Mouse (Mus musculus) liver, adult 2 months (tissue): ENCODE data around the gene Bhlhe41. TPM values are rescaled to one million over a fixed set of nuclear protein-coding genes. Genes with fewer than 3 reads are reported as not detected.

Experiments used
- DNase-seq: peaks from one replicate; pipeline ENCODE4 v3.0.0-alpha.2; 2011; ENCODE audit warnings: low read depth, low spot score; ENCODE audit errors: extremely low read depth
- H3K27ac ChIP-seq: fragments of 200-500 bp; replicated peaks from 2 replicates; pipeline ENCODE4 v1.5.1; 2012; ENCODE audit warnings: low read depth, mild to moderate bottlenecking, control low read depth, inconsistent platforms, low read length; ENCODE audit not compliant: insufficient read depth
- H3K27me3 ChIP-seq: fragments of 200-500 bp; 2 replicates; pipeline ENCODE4 v1.6.1; 2012; ENCODE audit warnings: mild to moderate bottlenecking, moderate library complexity, low read length, inconsistent platforms; ENCODE audit not compliant: control insufficient read depth, insufficient read depth
- H3K36me3 ChIP-seq: fragments of 200-500 bp; 2 replicates; pipeline ENCODE4 v1.6.1; 2012; ENCODE audit warnings: low read length, inconsistent platforms; ENCODE audit not compliant: control insufficient read depth, insufficient read depth
- H3K4me1 ChIP-seq: fragments of 200-500 bp; 2 replicates; pipeline ENCODE4 v1.6.1; 2011; ENCODE audit warnings: low read length; ENCODE audit not compliant: control insufficient read depth, insufficient read depth
- H3K4me3 ChIP-seq: fragments of 200-500 bp; 2 replicates; pipeline ENCODE4 v1.5.1; 2011; ENCODE audit warnings: low read depth, mild to moderate bottlenecking, control low read depth, low read length, moderate library complexity; ENCODE audit not compliant: insufficient read depth
- H3K79me2 ChIP-seq: fragments of 200-500 bp; 2 replicates; pipeline ENCODE4 v1.6.1; 2012; ENCODE audit warnings: inconsistent platforms, mild to moderate bottlenecking, low read length, moderate library complexity; ENCODE audit not compliant: control insufficient read depth, insufficient read depth
- H3K9ac ChIP-seq: fragments of 200-500 bp; 2 replicates; pipeline ENCODE4 v1.6.1; 2012; ENCODE audit warnings: low read depth, mild to moderate bottlenecking, control low read depth, inconsistent platforms, low read length
- CTCF ChIP-seq: fragments of 200-500 bp; IDR thresholded peaks from 2 replicates; pipeline ENCODE4 v1.5.1; 2011; ENCODE audit warnings: low read depth, low read length, control low read depth
- POLR2A ChIP-seq: fragments of 200-500 bp; IDR thresholded peaks from 2 replicates; pipeline ENCODE4 v1.6.1; 2011; ENCODE audit warnings: low read length, control low read depth; ENCODE audit not compliant: insufficient read depth; ENCODE audit errors: extremely low read depth
- WGBS: fragments of 180-500 bp; shearing (Covaris S2); methylation state at CpG from one replicate; pipeline ENCODE4 v1.1.7; 2018; 5-methylcytosine and 5-hydroxymethylcytosine counted together
- polyA plus RNA-seq: library from polyadenylated mRNA; depleted of rRNA; stranded (reverse); fragments of >200 nt; gene quantifications from 2 replicates; pipeline ENCODE4 v1.2.3, GENCODE M21; 2012
- total RNA-seq: library from RNA; depleted of rRNA; stranded (reverse); fragments of >200 nt; gene quantifications from 2 replicates; pipeline ENCODE4 v1.2.3, GENCODE M21; 2014

Bhlhe41 gene
- total and polyA plus RNA-seq, 2 experiments = 0.21 to 1.8 TPM

- Histone ChIP-seq H3K79me2 (no peaks in the 10 kb centered on the region), H3K27me3 (no peaks in the 10 kb centered on the region), H3K4me3 (no peak overlapping the region), H3K4me1 (peaks cover 6% of the 10 kb centered on the region; the same call in 1 of the 2 replicates), H3K9ac (0 out of 2 replicates have a peak overlapping the region, but pooled peaks have one; percentile 26), H3K36me3 (no peaks in the 10 kb centered on the region), H3K27ac (no peak overlapping the region)
- DNase-seq = peak; percentile 51
- 13% methylated on average over 8 of the region's 8 CpGs for WGBS
- TF ChIP-seq CTCF = peak; percentile 93
- TF ChIP-seq POLR2A = no peak
Observed at GRCm38 (mm10) chr6:145830117-145830516, 35.2 kb downstream of the Bhlhe41 start.

GRCm38 (mm10) chr6:145829062-145829835 is 36.1 kb downstream of the Bhlhe41 start:
- H3K27me3 ChIP-seq = no peaks in the 10 kb centered on the region
- H3K9ac ChIP-seq = no peak overlapping the region
- H3K79me2 ChIP-seq = no peaks in the 10 kb centered on the region
- peak overlapping the region; percentile 93 for H3K27ac ChIP-seq
- no peak for TF ChIP-seq POLR2A
- TF ChIP-seq CTCF = 0 out of 2 replicates have a peak, but pooled peaks have one; percentile 6
- WGBS = 23% methylated on average over 16 of the region's 16 CpGs
- DNase-seq = peak; percentile 94
- H3K4me3 ChIP-seq = no peak overlapping the region
- H3K36me3 ChIP-seq = no peaks in the 10 kb centered on the region
- peaks cover 6% of the 10 kb centered on the region; the same call in 1 of the 2 replicates for H3K4me1 ChIP-seq

- Histone ChIP-seq H3K9ac (no peak overlapping the region), H3K27me3 (no peaks in the 10 kb centered on the region), H3K4me3 (no peak overlapping the region), H3K36me3 (no peaks in the 10 kb centered on the region), H3K4me1 (peaks cover 13% of the 10 kb centered on the region; the same call in 1 of the 2 replicates), H3K79me2 (no peaks in the 10 kb centered on the region), H3K27ac (no peak overlapping the region)
- no peak for DNase-seq
- TF ChIP-seq POLR2A = no peak
- TF ChIP-seq CTCF = no peak
- WGBS = 91% methylated on average over 4 of the region's 4 CpGs
Observed at GRCm38 (mm10) chr6:145826305-145826704, 39.1 kb downstream of the Bhlhe41 start.

GRCm38 (mm10) chr6:145823588-145824234 is 41.6 kb downstream of the Bhlhe41 start:
- TF ChIP-seq POLR2A (no peak), CTCF (peak; percentile 55)
- Histone ChIP-seq H3K27me3 (no peaks in the 10 kb centered on the region), H3K4me1 (peaks cover 11% of the 10 kb centered on the region; the same call in 1 of the 2 replicates), H3K27ac (peak overlapping the region; percentile 80), H3K36me3 (no peaks in the 10 kb centered on the region), H3K4me3 (no peak overlapping the region), H3K79me2 (no peaks in the 10 kb centered on the region), H3K9ac (peak overlapping the region; percentile 46)
- peak; percentile 79 for DNase-seq
- 21% methylated on average over 5 of the region's 5 CpGs for WGBS

GRCm38 (mm10) chr6:145823103-145823502 is 42.3 kb downstream of the Bhlhe41 start:
- peak; percentile 95 for DNase-seq
- no peaks in the 10 kb centered on the region for H3K27me3 ChIP-seq
- WGBS = 25% methylated on average over 6 of the region's 6 CpGs
- no peaks in the 10 kb centered on the region for H3K36me3 ChIP-seq
- H3K9ac ChIP-seq = peak overlapping the region; percentile 27
- TF ChIP-seq POLR2A (peak; percentile 24; the same call in 1 of the 2 replicates), CTCF (no peak)
- H3K4me1 ChIP-seq = peaks cover 7% of the 10 kb centered on the region; the same call in 1 of the 2 replicates
- H3K4me3 ChIP-seq = peak overlapping the region; percentile 8; the same call in 1 of the 2 replicates
- peak overlapping the region; percentile 61 for H3K27ac ChIP-seq
- H3K79me2 ChIP-seq = no peaks in the 10 kb centered on the region

GRCm38 (mm10) chr6:145822218-145822617 is 43.1 kb downstream of the Bhlhe41 start:
- H3K27ac ChIP-seq = no peak overlapping the region
- DNase-seq = no peak
- no peaks in the 10 kb centered on the region; the same call in 1 of the 2 replicates for H3K36me3 ChIP-seq
- H3K4me3 ChIP-seq = no peak overlapping the region
- no peak overlapping the region for H3K9ac ChIP-seq
- H3K4me1 ChIP-seq = peaks cover 7% of the 10 kb centered on the region; the same call in 1 of the 2 replicates
- H3K27me3 ChIP-seq = no peaks in the 10 kb centered on the region
- TF ChIP-seq CTCF (no peak), POLR2A (no peak)
- no peaks in the 10 kb centered on the region for H3K79me2 ChIP-seq
- 82% methylated on average over 5 of the region's 5 CpGs for WGBS
